Mouse (Mus musculus): ENCODE data around the gene Gm37419. TPM values are rescaled to one million over a fixed set of nuclear protein-coding genes. Genes with fewer than 3 reads are reported as not detected.

Gene Gm37419
- total RNA-seq, 2 experiments from 2014 or later: not detected

Other genes starting within 250 kb of the Gm37419 start
- gene Sst, start 97.5 kb upstream of the Gm37419 start, total RNA-seq (2021): 100 to 1,000 TPM; 330 to 395 TPM
- under 1 TPM; 0.36 to 0.65 TPM for gene Rtp2, start 56.1 kb upstream of the Gm37419 start, total RNA-seq (2021)
- gene Bcl6, start 370 bp downstream of the Gm37419 start, total RNA-seq (2021): 10 to 100 TPM; 38.0 to 40.8 TPM